Mouse (Mus musculus) kidney, adult 2 months (tissue): ENCODE measurements around the gene Zfp668. TPM values are rescaled to one million over a fixed set of nuclear protein-coding genes. Genes with fewer than 3 reads are reported as not detected.

Source experiments
- DNase-seq: peaks from one replicate; pipeline ENCODE4 v3.0.0; 2021
- H3K27ac ChIP-seq: fragments of 200-500 bp; 2 replicates; pipeline ENCODE4 v1.5.1; 2012; ENCODE audit warnings: low read depth, low read length, control low read depth, inconsistent platforms; ENCODE audit not compliant: insufficient read depth
- H3K27me3 ChIP-seq: fragments of 200-500 bp; replicated peaks from 2 replicates; pipeline ENCODE4 v1.6.1; 2012; ENCODE audit warnings: mild to moderate bottlenecking, moderate library complexity, low read length, inconsistent platforms; ENCODE audit not compliant: control insufficient read depth, insufficient read depth
- H3K36me3 ChIP-seq: fragments of 200-500 bp; 2 replicates; pipeline ENCODE4 v1.6.1; 2012; ENCODE audit warnings: mild to moderate bottlenecking, moderate library complexity, low read length, inconsistent platforms; ENCODE audit not compliant: control insufficient read depth, insufficient read depth
- H3K4me1 ChIP-seq: fragments of 200-500 bp; 2 replicates; pipeline ENCODE4 v1.6.1; 2011; ENCODE audit warnings: low read length; ENCODE audit not compliant: control insufficient read depth, insufficient read depth
- H3K4me3 ChIP-seq: fragments of 200-500 bp; 2 replicates; pipeline ENCODE4 v1.5.1; 2011; ENCODE audit warnings: mild to moderate bottlenecking, low read depth, low read length, control low read depth; ENCODE audit not compliant: insufficient read depth
- CTCF ChIP-seq: fragments of 200-500 bp; conservative IDR thresholded peaks from 2 replicates; pipeline ENCODE4 v1.5.1; 2011; ENCODE audit warnings: low read depth, mild to moderate bottlenecking, control low read depth, low read length, moderate library complexity, mixed read lengths; ENCODE audit not compliant: insufficient read depth, insufficient read length
- POLR2A ChIP-seq: fragments of 200-500 bp; IDR thresholded peaks from one replicate; pipeline ENCODE4 v1.6.1; 2011; ENCODE audit warnings: low read depth, low read length, control low read depth
- WGBS: fragments of 180-500 bp; shearing (Covaris S2); methylation state at CpG from one replicate; pipeline ENCODE4 v1.1.7; 2018; 5-methylcytosine and 5-hydroxymethylcytosine counted together
- polyA plus RNA-seq: library from polyadenylated mRNA; depleted of rRNA; stranded (reverse); fragments of >200 nt; gene quantifications from 2 replicates; pipeline ENCODE4 v1.2.3, GENCODE M21; 2012; rRNA removed

Zfp668 gene
- polyA plus RNA-seq, 1 experiment: 4.2 TPM

DNA sequence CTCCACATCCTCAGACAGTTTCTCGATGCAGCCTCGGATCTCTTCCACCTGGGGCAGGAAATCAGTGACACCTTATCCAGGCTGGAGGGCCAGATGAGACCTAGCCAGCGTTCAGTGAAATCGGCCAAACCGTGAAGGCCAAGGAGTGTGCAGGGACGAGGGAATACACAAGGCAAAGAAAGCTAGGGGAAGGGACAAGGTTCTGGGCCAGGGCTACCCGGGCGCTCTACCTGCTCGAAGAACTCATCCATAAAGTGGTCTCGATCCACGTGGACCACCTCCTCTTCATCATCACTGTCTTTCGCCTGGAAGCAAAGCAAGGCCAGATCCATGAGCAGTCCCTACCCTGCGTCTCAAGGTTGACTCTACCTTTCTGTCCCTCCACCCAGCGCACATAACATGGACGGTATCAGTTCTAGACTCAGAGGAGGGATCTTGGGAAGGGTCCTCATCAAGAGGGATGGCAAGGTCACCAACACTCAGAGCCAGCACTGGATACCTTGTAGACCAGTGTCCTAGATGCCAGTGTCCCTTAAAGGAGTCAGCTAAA is 61.4 kb downstream of the Zfp668 start:
- WGBS: 82% methylated on average over 15 of the region's 15 CpGs
- no peak for TF ChIP-seq POLR2A
- TF ChIP-seq CTCF: no peak
- H3K36me3 ChIP-seq: no peaks in the 10 kb centered on the region
- no peaks in the 10 kb centered on the region for H3K27me3 ChIP-seq
- no peak overlapping the region for H3K4me3 ChIP-seq
- H3K4me1 ChIP-seq: no peaks in the 10 kb centered on the region
- H3K27ac ChIP-seq: no peak overlapping the region
- DNase-seq: no peak

DNA sequence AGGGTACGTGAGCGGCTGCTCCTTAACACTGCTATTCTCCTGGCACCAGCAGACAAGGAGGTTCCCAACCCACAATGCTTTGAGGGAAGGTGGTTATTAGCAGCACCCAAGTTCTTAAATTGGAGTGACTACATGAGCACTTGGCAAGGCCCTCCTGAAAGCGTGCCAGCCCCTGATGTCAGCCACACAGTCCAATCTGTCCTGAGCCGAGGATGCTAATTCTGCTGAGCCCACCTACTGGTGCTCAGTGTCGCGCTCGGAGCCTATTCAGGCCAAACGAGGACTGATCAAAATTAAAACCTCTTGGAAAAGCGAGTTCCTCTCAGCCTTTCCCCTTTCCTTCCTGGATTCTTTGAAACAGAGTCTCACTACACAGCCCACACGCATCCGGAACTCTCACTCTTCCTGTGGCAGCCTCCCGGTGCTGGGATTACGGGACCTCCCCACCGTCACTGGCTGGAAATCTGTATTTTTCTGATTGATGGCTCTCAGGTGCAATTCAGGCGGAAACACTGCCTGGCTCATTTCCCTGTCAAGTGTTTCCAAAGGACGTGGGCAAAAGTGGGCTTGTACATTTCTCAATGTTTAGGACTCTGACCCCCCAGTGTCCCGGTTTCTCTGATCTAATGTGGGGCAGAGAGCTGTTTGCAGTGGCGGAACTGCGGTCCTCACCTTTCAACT is 62.2 kb downstream of the Zfp668 start:
- no peaks in the 10 kb centered on the region for H3K27me3 ChIP-seq
- no peak for TF ChIP-seq POLR2A
- TF ChIP-seq CTCF: no peak
- peak overlapping the region; percentile 33; the same call in 1 of the 2 replicates for H3K27ac ChIP-seq
- H3K36me3 ChIP-seq: no peaks in the 10 kb centered on the region
- H3K4me3 ChIP-seq: no peak overlapping the region
- H3K4me1 ChIP-seq: no peaks in the 10 kb centered on the region
- DNase-seq: peak; percentile 66
- 61% methylated on average over 19 of the region's 19 CpGs for WGBS

DNA sequence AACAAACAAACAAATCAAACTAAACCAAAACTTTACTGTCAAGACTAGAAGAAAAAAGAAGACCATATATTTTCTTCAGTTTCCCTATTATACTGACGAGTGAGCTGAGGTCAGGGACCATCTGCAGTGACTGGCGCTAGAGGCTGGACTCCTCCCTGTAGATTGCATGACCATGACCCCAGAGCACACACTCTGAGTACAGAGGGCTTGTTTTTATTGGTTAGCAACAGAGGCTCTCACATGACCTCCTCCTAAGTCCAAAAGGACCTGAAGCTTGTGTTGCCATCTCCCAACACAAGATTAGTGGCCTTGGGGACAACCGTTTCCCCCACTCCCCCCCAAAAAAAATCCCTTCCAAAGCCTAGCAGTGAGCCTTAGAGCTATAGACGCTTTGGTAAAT is 62.8 kb downstream of the Zfp668 start:
- no peaks in the 10 kb centered on the region for H3K4me1 ChIP-seq
- H3K36me3 ChIP-seq: no peaks in the 10 kb centered on the region
- 38% methylated on average over 4 of the region's 4 CpGs for WGBS
- peak overlapping the region; percentile 33; the same call in 1 of the 2 replicates for H3K27ac ChIP-seq
- no peak overlapping the region for H3K4me3 ChIP-seq
- DNase-seq: peak; percentile 19
- TF ChIP-seq CTCF (no peak), POLR2A (no peak)
- no peaks in the 10 kb centered on the region for H3K27me3 ChIP-seq

Other genes starting within 250 kb of the Zfp668 start
- 24.5 and 25.9 TPM in 2 replicates for gene Bcl7c, start 167.9 kb downstream of the Zfp668 start, polyA plus RNA-seq
- 19.4 and 20.6 TPM in 2 replicates for gene Ctf1, start 164.1 kb downstream of the Zfp668 start, polyA plus RNA-seq
- gene Ctf2, start 144.7 kb downstream of the Zfp668 start, polyA plus RNA-seq: not detected in 2 replicates
- gene Fbxl19, start 132.3 kb downstream of the Zfp668 start, polyA plus RNA-seq: 14.6 and 20.8 TPM in 2 replicates
- 28.2 and 34.6 TPM in 2 replicates for gene Orai3, start 107.0 kb downstream of the Zfp668 start, polyA plus RNA-seq
- 8.8 and 10.9 TPM in 2 replicates for gene Setd1a, start 100.2 kb downstream of the Zfp668 start, polyA plus RNA-seq
- gene Gm49388, start 91.2 kb downstream of the Zfp668 start, polyA plus RNA-seq: not detected in 2 replicates
- 45.0 and 49.3 TPM in 2 replicates for gene Hsd3b7, start 76.2 kb downstream of the Zfp668 start, polyA plus RNA-seq
- gene Stx4a, start 52.5 kb downstream of the Zfp668 start, polyA plus RNA-seq: 60.7 and 66.5 TPM in 2 replicates
- 2.3 and 2.4 TPM in 2 replicates for gene Stx1b, start 52.3 kb downstream of the Zfp668 start, polyA plus RNA-seq
- 11.9 and 14.3 TPM in 2 replicates for gene Zfp646, start 607 bp downstream of the Zfp668 start, polyA plus RNA-seq
- gene Prss53, start 14.1 kb upstream of the Zfp668 start, polyA plus RNA-seq: 5.1 and 7.5 TPM in 2 replicates
- gene Gm21974, start 18.6 kb upstream of the Zfp668 start, polyA plus RNA-seq: not detected in 2 replicates
- 289 and 293 TPM in 2 replicates for gene Vkorc1, start 18.8 kb upstream of the Zfp668 start, polyA plus RNA-seq
- 148 and 163 TPM in 2 replicates for gene Bckdk, start 27.3 kb upstream of the Zfp668 start, polyA plus RNA-seq
- 11.8 and 12.2 TPM in 2 replicates for gene Kat8, start 35.7 kb upstream of the Zfp668 start, polyA plus RNA-seq
- gene Prss8, start 53.3 kb upstream of the Zfp668 start, polyA plus RNA-seq: 745 and 858 TPM in 2 replicates
- 21.9 and 28.4 TPM in 2 replicates for gene Prss36, start 69.9 kb upstream of the Zfp668 start, polyA plus RNA-seq
- 183 and 196 TPM in 2 replicates for gene Fus, start 90.6 kb upstream of the Zfp668 start, polyA plus RNA-seq
- 52.8 and 60.0 TPM in 2 replicates for gene Pycard, start 117.0 kb upstream of the Zfp668 start, polyA plus RNA-seq
- gene Trim72, start 127.1 kb upstream of the Zfp668 start, polyA plus RNA-seq: 0.29 and 2.8 TPM in 2 replicates
- gene Itgam, start 185.8 kb upstream of the Zfp668 start, polyA plus RNA-seq: 2.4 and 7.0 TPM in 2 replicates
- not detected in 2 replicates for gene Gm49368, start 185.9 kb upstream of the Zfp668 start, polyA plus RNA-seq